Mouse (Mus musculus) CD8-positive naive resting alpha-beta T cell, adult 57 days (primary cell): ENCODE data around the gene Mboat7. TPM values are rescaled to one million over a fixed set of nuclear protein-coding genes. Genes with fewer than 3 reads are reported as not detected.

Experiments
- total RNA-seq: library from RNA; stranded (reverse); gene quantifications from one replicate; pipeline ENCODE4 v1.2.4, GENCODE M21; 2023

Gene Mboat7
- total RNA-seq, result 59.5 TPM

GRCm38 (mm10) chr7:3692987-3693808, at the start of gene Mboat7:
Gene Mboat7 (minus strand): TSS chr7:3693523.

GRCm38 (mm10) chr7:3720268-3720667, 26.9 kb upstream of the Mboat7 start, which contains the start of gene Pirb:
Gene Pirb (minus strand): TSS chr7:3720391.

GRCm38 (mm10) chr7:3703879-3704441, 10.6 kb upstream of the Mboat7 start, which contains the start of gene Rps9:
Gene Rps9 (plus strand): TSS chr7:3703993.

GRCm38 (mm10) chr7:3692382-3692986, 839 bp downstream of the Mboat7 start, which contains the start of gene Tsen34:
Gene Tsen34 (plus strand): TSS chr7:3692863.

GRCm38 (mm10) chr7:3677342-3677741, 16.0 kb downstream of the Mboat7 start, which contains the start of gene Tmc4:
Gene Tmc4 (minus strand): TSS chr7:3677553.

GRCm38 (mm10) chr7:3665215-3666114, 27.9 kb downstream of the Mboat7 start, which contains the start of gene Leng1:
Gene Leng1 (minus strand): TSS chr7:3665840.

GRCm38 (mm10) chr7:3644672-3645487, 48.4 kb downstream of the Mboat7 start, which contains the start of gene Cnot3:
Gene Cnot3 (plus strand): TSS chr7:3645268.

GRCm38 (mm10) chr7:3629543-3630477, 63.5 kb downstream of the Mboat7 start, which contains the start of the genes Tfpt and Prpf31:
Gene Tfpt (minus strand): TSS chr7:3629929.
Gene Prpf31 (plus strand): TSS chr7:3629985.

Other genes starting within 250 kb of the Mboat7 start
- gene Tarm1, start 190.9 kb downstream of the Mboat7 start, total RNA-seq, result not detected
- gene Oscar, start 77.4 kb downstream of the Mboat7 start, total RNA-seq, result not detected
- gene Ndufa3, start 76.2 kb downstream of the Mboat7 start, total RNA-seq, result 342 TPM
- 26.4 TPM for gene Tfpt, start 63.6 kb downstream of the Mboat7 start, total RNA-seq
- 65.7 TPM for gene Prpf31, start 63.5 kb downstream of the Mboat7 start, total RNA-seq
- gene Cnot3, start 48.3 kb downstream of the Mboat7 start, total RNA-seq, result 113 TPM
- 11.7 TPM for gene Leng1, start 27.7 kb downstream of the Mboat7 start, total RNA-seq
- gene Tmc4, start 16.0 kb downstream of the Mboat7 start, total RNA-seq, result 10.1 TPM
- 19.7 TPM for gene Tsen34, start 660 bp downstream of the Mboat7 start, total RNA-seq
- 2,799 TPM for gene Rps9, start 10.5 kb upstream of the Mboat7 start, total RNA-seq
- gene Pirb, start 26.9 kb upstream of the Mboat7 start, total RNA-seq, result 3.2 TPM
- 0.86 TPM for gene Gm15448, start 132.2 kb upstream of the Mboat7 start, total RNA-seq
- gene Pira2, start 151.5 kb upstream of the Mboat7 start, total RNA-seq, result 1.1 TPM
- gene Gm14548, start 204.6 kb upstream of the Mboat7 start, total RNA-seq, result 0.24 TPM
- gene Lilra6, start 222.0 kb upstream of the Mboat7 start, total RNA-seq, result 0.43 TPM